ENCODE assay signal across 17 mouse cellular contexts in the genomic region with DNA sequence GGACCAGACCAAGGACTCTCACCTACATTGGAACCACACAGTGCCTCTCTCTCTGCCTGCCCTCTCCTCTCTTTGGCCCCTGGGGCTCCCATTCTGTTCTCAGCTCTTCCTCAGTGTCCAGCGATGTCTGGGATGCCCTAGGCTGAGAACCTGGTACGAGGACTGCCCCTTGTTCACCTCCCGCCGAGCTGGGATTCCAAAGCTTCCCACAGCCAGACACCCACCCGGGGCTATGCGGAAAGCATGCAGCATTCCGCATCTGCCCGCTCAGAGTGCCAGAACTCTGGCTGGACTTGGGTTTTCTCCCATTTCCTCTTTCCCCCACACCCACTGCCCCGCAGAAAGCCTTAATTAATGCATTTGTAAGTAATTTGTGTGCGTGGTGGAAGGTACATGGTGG.
"Had no signal": no experiment of that assay in that cellular context is flagged by ENCODE, and none has a peak within 500 bp of the region (broad histone marks: within the 10 kb centered on the region; RNA-seq: fewer than 3 reads in every experiment).

No protein-coding gene starts in this region.

- DNase-seq: kidney, adult 2 months; kidney, postnatal 4 days; liver; liver, embryonic 13.5 days; liver, postnatal 0 days; lung, postnatal 14 days; midbrain, embryonic 14.5 days; right cerebral cortex, postnatal 14 days; thymus, postnatal 4 days had no signal

- H3K4me2 ChIP-seq: kidney, embryonic 15.5 days; limb, embryonic 12.5 days; liver, embryonic 13.5 days; lung, embryonic 15.5 days; neural tube, embryonic 13.5 days; stomach, embryonic 15.5 days had no signal

- H3K9me3 ChIP-seq: kidney, embryonic 15.5 days; limb, embryonic 12.5 days; liver, embryonic 13.5 days; lung, embryonic 15.5 days; neural tube, embryonic 13.5 days; stomach, embryonic 15.5 days had no signal

- H3K27me3 ChIP-seq: kidney, embryonic 15.5 days; limb, embryonic 12.5 days; liver, embryonic 13.5 days; lung, embryonic 15.5 days; neural tube, embryonic 13.5 days; stomach, embryonic 15.5 days had no signal

- H3K27ac ChIP-seq: kidney, embryonic 15.5 days; layer of hippocampus, adult 2 months; left cerebral cortex, adult 2 months; limb, embryonic 12.5 days; liver, embryonic 13.5 days; lung, embryonic 15.5 days; neural tube, embryonic 13.5 days; stomach, embryonic 15.5 days had no signal

- H3K9ac ChIP-seq: kidney, embryonic 15.5 days; limb, embryonic 12.5 days; liver, embryonic 13.5 days; liver, postnatal 0 days; lung, embryonic 15.5 days; neural tube, embryonic 13.5 days; stomach, embryonic 15.5 days had no signal

- H3K4me1 ChIP-seq: liver, embryonic 13.5 days; lung, embryonic 15.5 days; neural tube, embryonic 13.5 days; stomach, embryonic 15.5 days had no signal

- H3K4me3 ChIP-seq: kidney, embryonic 15.5 days; layer of hippocampus, adult 2 months; left cerebral cortex, adult 2 months; limb, embryonic 12.5 days; liver, embryonic 13.5 days; lung, embryonic 15.5 days; neural tube, embryonic 13.5 days; stomach, embryonic 15.5 days had no signal

- ATAC-seq: intestine, embryonic 16.5 days; liver, postnatal 0 days had no signal
